Mouse (Mus musculus) monocyte, adult 5-6 weeks (primary cell): ENCODE measurements around the gene Gstt2. TPM values are rescaled to one million over a fixed set of nuclear protein-coding genes. Genes with fewer than 3 reads are reported as not detected.
A peak's percentile ranks its signal among the peaks of the same experiment; 100 is the strongest.

Source experiments
- ATAC-seq: fragments of 153-309, 156-312 bp; replicated peaks from 2 replicates; pipeline ENCODE4 v1.8.0; 2017; ENCODE audit warnings: mild to moderate bottlenecking; ENCODE audit not compliant: low TSS enrichment, insufficient number of reproducible peaks, severe bottlenecking, poor library complexity, low FRiP score
- total RNA-seq: library from RNA; stranded (forward); fragments of 200-1000, 200-491, 200-594 nt; gene quantifications from 3 replicates; pipeline ENCODE4 v1.2.3, GENCODE M21; 2017

The Gstt2 gene
- total RNA-seq = 9.0 to 12.5 TPM (median 10.7 TPM) in 3 replicates

DNA sequence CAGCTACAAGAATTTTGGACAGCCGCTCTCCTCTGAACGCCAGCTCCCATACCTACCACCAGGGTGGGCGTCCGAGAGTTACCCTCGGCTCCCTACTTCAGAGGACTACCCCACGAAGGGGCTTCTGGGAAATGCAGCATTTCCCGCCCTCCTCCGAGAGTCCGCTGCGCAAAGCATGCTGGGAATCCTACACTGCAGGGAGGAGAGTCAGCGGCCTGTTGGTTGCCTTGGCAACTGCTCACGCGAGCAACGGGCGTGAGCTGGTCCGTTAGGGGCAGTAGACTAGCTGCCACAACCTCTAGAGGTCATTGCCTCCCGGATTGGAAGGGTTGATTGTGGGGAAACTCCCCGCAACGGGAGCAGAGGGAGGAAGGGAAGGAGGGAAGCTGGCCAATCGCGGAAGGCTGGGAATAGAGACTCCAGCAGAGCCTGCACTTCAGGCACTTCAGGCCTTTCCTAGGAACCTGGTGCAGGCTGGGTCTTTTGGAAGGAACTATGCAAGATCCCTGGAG is at the start of gene Gstt2:
Gene Gstt2, minus strand, starts transcription at position 177 of the 512 bp plus-strand sequence.
- peak; percentile 80 for ATAC-seq

- no peak for ATAC-seq
Measured at GRCm38 (mm10) chr10:75884742-75885141, 47.5 kb upstream of the Gstt2 start.

DNA sequence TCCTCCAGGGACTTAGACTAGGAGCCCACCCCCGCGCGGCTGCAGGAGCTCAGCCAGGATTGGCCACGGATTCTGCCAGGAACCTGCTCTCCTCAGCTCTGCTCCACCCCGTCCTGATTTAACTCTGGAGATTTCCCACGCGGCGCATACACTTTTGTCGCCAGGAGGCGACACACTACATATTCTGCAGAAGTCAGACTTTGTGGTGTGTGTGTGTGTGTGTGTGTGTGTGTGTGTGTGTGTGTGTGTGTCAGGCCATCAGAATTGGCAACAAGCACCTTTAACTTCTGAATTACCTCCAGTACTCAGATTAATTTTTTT is 46.0 kb upstream of the Gstt2 start:
- 0 out of 2 replicates have a peak, but pooled peaks have one; percentile 40 for ATAC-seq

GRCm38 (mm10) chr10:75882433-75883231 is 45.4 kb upstream of the Gstt2 start:
- ATAC-seq = no peak

DNA sequence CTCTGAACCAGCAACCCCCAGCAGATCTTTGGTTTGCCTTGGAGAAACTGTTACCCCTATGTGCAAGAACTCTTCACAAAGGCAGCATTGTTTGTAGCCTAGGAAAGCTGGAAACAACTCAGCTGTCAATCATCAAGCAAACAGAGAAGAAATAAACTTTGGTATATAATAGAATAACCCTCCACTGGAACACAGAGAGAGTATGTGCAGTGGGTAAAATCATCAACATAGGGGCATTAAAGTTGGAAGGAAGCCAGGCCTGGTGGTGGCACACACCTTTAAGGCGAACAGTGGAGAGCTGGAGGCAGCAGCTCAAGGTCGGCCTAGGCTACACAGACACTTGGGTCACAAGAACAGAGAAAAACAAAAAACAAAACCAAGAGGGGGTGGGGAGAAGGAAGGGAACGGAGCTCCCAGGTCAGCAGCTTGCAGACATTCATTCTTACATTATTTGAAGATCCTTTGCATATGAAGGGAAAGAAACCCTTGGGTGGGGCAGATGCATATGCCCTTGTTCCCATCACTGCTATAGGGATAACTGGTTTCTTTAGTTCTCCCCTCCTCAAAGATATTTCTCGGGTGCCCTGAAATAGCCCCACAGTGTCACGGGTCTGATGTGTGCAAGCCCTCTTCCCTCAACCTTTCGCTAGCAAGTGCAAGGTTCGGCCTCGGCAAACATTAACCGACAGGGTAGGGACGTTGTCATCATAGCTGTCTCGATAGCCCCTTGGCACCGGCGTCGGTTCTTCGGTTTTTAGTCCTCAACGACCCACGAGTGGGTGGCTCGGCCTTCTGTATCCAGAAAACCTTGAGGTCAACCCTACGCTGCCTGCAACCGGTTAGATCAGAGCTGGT is 44.6 kb upstream of the Gstt2 start:
- no peak for ATAC-seq

DNA sequence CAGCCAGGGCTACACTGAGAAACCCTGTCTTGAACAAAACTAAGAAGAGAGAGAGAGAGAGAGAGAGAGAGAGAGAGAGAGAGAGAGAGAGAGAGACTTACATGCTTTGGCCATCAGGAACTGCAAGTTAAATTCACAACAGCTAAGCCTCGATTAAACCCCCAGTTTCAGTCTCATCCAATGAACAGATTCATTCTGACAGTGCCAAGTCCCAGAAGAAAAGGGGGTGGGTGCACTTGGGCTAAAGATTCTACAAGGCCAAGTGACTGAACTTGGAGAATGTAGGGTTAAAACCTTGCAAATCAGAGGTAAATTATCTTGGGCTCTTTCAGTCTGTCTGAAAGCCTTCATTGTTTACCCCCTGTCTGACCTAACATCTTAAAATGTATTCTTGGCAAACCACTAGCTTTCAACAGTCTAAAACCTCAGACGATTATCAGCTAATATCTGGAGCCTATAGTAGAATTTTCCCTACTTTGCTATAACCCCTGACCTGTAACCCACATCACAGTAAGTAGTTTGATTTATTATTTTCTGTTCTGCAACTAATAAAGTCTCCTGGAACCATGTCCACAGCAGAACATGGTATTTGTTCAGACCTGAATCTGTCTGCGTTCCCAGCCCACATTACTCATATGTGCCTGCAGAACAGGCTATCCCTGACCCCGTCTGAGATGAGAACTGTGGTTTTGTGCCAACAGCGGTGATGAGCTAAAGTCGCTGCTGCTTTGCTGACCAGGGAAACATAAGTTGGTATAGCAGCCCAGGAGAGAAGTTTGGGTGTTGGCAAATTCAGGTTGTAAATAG is 43.8 kb upstream of the Gstt2 start:
- ATAC-seq = no peak

DNA sequence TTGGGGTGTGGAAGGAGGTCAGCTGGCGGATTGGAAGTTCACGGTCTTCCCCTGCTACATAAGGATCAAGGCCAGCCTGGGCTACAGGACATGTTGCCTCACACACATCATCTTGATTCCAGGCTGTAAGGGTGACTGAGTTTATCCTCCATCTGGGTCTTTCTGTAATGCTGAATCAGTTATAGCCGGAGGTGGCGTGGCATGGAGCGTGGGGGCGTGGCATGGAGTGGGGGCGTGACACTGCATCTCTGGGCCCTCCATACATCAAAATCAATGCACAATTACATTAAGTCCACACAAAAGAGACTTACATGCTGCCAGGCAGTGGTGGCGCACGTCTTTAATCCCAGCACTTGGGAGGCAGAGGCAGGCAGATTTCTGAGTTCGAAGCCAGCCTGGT is 43.1 kb upstream of the Gstt2 start:
- no peak for ATAC-seq

- ATAC-seq = no peak
Measured at GRCm38 (mm10) chr10:75878836-75879235, 41.6 kb upstream of the Gstt2 start.

DNA sequence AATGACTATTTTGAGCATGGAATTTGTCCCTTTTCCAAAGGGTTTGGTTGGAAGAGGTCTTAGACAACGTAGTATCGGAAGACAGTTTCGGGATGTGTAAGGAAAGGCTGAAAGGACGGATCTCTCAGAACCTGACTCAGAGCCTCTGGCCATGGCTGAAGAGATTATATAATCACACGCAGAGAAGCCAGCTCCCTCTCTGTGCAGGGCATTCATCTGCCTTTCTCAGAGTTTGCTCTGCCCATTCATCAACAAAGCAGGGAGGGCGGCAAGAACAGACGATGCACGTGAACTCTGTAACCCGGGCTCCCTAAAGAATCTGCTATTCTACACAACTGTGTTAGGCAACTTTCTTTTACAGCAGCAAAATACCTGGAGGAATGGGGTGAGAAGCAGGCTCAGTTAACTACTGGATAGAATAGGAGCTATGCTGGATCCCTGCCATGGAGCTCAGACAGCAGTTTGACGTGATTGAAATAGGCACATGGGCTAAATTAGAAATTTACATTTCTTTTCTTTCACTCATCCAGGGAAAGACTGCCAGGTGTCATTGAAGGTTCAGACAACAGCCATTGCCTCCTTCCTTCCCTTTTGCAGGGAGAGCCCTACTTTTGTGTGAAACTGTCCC is 36.4 kb upstream of the Gstt2 start:
- no peak for ATAC-seq

GRCm38 (mm10) chr10:75872915-75873542 is 35.8 kb upstream of the Gstt2 start:
- ATAC-seq = peak; percentile 34; the same call in 1 of the 2 replicates

DNA sequence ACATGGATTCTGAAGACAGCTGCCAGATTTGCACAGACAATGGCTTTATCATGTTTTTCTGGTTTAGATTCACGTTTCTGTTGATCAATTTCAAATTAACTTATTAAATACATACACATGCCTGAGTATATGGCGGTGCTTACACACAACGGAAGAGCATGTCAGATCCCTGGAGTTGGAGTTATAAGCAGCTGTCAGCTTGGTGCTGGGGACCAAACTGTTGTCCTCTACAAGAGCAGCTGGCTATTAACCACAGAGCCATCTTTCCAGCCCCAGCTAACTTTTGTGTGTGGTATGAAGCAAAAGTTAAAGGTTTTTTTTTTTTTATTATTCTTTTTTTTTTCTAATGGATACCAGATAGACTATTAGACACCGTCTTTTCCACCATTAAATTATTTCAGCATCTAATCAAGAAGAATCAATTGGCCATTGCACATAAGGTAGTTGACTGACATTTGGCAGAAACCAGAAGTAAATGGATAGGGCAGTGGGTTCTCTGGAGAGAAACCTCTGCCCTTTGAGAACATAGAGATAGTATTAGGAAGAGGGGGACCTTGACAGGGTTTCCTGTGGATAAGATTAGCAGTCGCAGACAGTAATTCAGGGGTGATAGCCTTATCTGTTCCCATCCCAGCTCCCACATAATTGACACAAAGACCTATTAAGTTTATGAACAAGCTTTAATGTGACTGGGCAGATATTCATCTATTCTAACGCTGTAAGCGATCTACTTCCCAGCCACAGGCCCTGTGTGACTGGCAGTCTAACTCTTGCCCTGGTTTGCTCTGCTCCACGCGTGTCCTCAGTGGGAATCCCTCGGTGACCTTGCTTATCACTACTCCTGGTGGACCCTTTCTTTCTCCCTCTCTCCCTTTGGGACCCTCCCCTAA is 35.0 kb upstream of the Gstt2 start:
- no peak for ATAC-seq

DNA sequence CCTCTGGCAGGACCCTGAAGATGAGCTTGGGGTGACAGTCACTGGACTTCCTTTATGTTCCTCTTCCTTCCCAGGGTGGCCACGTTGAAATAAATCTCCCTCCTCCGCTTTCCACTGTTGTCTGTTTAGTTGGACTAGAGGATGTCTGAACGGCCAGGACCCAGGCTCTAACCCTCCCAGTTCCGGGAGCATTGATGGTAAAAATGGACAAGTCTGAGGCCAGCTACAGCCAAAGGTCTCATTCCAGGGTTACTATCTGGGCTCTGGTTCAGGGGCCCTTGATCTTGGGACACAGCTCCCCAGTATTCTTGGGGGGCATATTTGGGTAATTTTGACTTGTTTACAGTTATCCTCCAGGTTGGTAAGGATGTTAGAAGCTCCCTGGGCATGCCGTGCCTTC is 24.4 kb upstream of the Gstt2 start:
- ATAC-seq = no peak

DNA sequence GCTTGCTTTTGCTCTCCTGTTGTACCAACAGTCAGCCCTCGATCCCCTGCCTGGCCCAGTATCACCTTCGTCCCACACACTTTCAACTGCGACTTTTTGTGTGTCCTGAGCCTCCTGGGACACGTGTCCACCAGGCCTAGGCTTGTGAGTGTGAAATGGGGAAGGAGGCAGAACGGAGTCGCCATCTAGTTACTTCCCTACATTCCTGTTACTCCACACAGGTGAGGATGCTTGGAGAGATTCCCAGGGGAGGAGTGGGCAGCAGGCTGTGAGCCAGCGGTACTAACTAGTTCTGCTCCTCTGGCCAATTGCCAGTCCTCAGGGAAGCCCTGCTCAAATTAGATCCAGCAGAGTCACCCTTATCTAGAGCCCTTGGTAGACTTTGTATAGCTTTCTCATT is 23.5 kb upstream of the Gstt2 start:
- no peak for ATAC-seq

DNA sequence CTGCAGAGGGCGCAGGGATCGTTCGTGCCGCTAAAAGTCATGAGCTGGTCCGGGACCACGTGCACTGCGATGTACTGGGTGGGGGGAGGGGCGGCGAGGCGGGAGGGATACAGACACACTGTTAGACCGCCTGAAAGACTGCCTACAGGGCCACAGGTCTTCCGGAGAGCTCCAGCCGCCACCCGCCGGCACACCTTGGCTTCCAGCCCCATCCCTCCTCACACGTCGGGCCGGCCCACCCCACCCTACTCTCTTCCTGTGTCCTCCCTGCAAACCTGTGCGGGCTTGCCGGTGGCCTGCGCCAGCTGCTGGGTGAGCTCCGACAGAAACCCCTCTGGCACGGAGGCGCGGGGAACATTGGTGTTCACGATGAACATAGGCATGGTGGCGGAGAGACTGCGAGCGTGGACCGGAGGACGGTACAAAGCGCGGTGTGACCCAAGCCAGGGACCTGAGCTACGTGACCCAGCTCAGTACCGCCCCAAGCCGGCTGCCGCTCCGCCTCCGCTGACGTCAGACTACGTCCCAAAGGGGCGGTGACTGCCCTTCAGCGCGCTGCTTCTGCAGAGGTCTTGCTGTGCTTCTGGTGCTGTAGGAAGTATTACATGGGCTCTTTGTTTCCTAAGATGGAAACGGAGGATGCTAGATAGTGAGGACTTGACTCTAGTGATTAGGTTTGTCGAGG is 22.7 kb upstream of the Gstt2 start, which contains the start of gene Mif:
Gene Mif, minus strand, starts transcription at position 455 of the 685 bp plus-strand sequence.
- peak; percentile 96 for ATAC-seq

- ATAC-seq = no peak
Measured at GRCm38 (mm10) chr10:75859107-75859746, 22.0 kb upstream of the Gstt2 start.

DNA sequence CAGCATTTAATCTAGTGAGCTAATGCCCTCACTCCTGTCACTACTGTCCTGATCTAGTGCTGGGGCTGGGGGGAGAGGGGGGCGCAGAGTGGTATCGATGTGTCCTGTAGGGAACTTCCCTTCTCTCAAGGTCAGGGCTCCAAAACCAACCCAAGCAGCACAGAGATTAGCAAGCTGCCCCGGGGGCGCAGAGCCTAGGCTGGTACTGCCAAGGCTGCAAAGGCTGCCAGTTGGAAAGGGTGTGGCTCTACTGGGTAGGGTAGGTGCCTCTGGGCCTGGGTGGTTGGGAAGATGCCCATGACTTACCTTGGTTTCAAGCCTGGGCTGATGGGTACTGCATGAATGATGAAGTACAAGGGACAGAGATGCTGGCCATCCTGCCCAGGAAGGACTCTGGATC is 20.4 kb upstream of the Gstt2 start:
- no peak for ATAC-seq
